Mouse (Mus musculus): ENCODE results near the gene Tor1a. TPM values are rescaled to one million over a fixed set of nuclear protein-coding genes. Genes with fewer than 3 reads are reported as not detected.
"Not testable (repeated sequence)": the region's sequence is repeated elsewhere in the genome, so short reads cannot be mapped to it uniquely, and the experiment has no call there.

Gene Tor1a
- polyA plus RNA-seq, 1 experiment from 2014 or later: 87.2 TPM

- Histone ChIP-seq H3K9ac (ENCODE audit: low read depth, low read length) (0 out of 2 replicates have a peak overlapping the region, but pooled peaks have one; percentile 32), H3K4me2 (ENCODE audit: low read depth, low read length) (no peak overlapping the region), H3K4me1 (ENCODE audit: control insufficient read depth, insufficient read depth, low read length) (peaks cover 7% of the 10 kb centered on the region; the same call in 1 of the 2 replicates), H3K36me3 (ENCODE audit: control insufficient read depth, insufficient read depth, low read length) (peaks cover 38% of the 10 kb centered on the region), H3K9me3 (ENCODE audit: control insufficient read depth, low read length) (no peaks in the 10 kb centered on the region), H3K27ac (ENCODE audit: low read length) (no peak overlapping the region), H3K4me3 (ENCODE audit: low read length) (no peak overlapping the region), H3K27me3 (replicated peaks; ENCODE audit: control insufficient read depth, insufficient read depth, low read length) (no peaks in the 10 kb centered on the region)
- 48% methylated on average over 5 of the region's 5 CpGs for WGBS
- no peak for ATAC-seq
These were observed 7.9 kb downstream of the Tor1a start for GRCm38 (mm10) chr2:30959856-30960255.

- WGBS: 80% methylated on average over 14 of the region's 14 CpGs
- no peak overlapping the region for H3K4me2 ChIP-seq (ENCODE audit: low read depth, low read length)
- ATAC-seq: peak; percentile 57
These were observed 9.0 kb downstream of the Tor1a start for GRCm38 (mm10) chr2:30958726-30959125.

GRCm38 (mm10) chr2:30957511-30957910 lies 10.2 kb downstream of the Tor1a start:
- Histone ChIP-seq H3K9ac (ENCODE audit: low read depth, low read length) (no peak overlapping the region), H3K4me2 (ENCODE audit: low read depth, low read length) (no peak overlapping the region), H3K9me3 (ENCODE audit: control insufficient read depth, low read length) (no peaks in the 10 kb centered on the region), H3K4me3 (ENCODE audit: low read length) (no peak overlapping the region), H3K4me1 (ENCODE audit: control insufficient read depth, insufficient read depth, low read length) (peaks cover 18% of the 10 kb centered on the region), H3K36me3 (ENCODE audit: control insufficient read depth, insufficient read depth, low read length) (peaks cover 28% of the 10 kb centered on the region), H3K27me3 (replicated peaks; ENCODE audit: control insufficient read depth, insufficient read depth, low read length) (no peaks in the 10 kb centered on the region), H3K27ac (ENCODE audit: low read length) (no peak overlapping the region)
- ATAC-seq: no peak
- WGBS: 84% methylated on average over 4 of the region's 4 CpGs

More at GRCm38 (mm10) chr2:30958726-30959125, 9.0 kb downstream of the Tor1a start:
- no peak overlapping the region for H3K4me3 ChIP-seq (ENCODE audit: low read length)
- 0 out of 2 replicates have a peak overlapping the region, but pooled peaks have one; percentile 26 for H3K27ac ChIP-seq (ENCODE audit: low read length)
- no peak overlapping the region for H3K9ac ChIP-seq (ENCODE audit: low read depth, low read length)
- no peaks in the 10 kb centered on the region for H3K27me3 ChIP-seq (replicated peaks; ENCODE audit: control insufficient read depth, insufficient read depth, low read length)
- H3K9me3 ChIP-seq (ENCODE audit: control insufficient read depth, low read length): no peaks in the 10 kb centered on the region
- peaks cover 18% of the 10 kb centered on the region for H3K4me1 ChIP-seq (ENCODE audit: control insufficient read depth, insufficient read depth, low read length)
- peaks cover 34% of the 10 kb centered on the region for H3K36me3 ChIP-seq (ENCODE audit: control insufficient read depth, insufficient read depth, low read length)

- 62% methylated on average over 6 of the region's 6 CpGs for WGBS
- Histone ChIP-seq H3K4me2 (ENCODE audit: low read depth, low read length) (peak overlapping the region; percentile 75), H3K27ac (ENCODE audit: low read length) (no peak overlapping the region), H3K36me3 (ENCODE audit: control insufficient read depth, insufficient read depth, low read length) (peaks cover 22% of the 10 kb centered on the region), H3K9ac (ENCODE audit: low read depth, low read length) (peak overlapping the region; percentile 90), H3K4me1 (ENCODE audit: control insufficient read depth, insufficient read depth, low read length) (peaks cover 18% of the 10 kb centered on the region), H3K9me3 (ENCODE audit: control insufficient read depth, low read length) (no peaks in the 10 kb centered on the region), H3K4me3 (ENCODE audit: low read length) (no peak overlapping the region), H3K27me3 (replicated peaks; ENCODE audit: control insufficient read depth, insufficient read depth, low read length) (no peaks in the 10 kb centered on the region)
- ATAC-seq: no peak
These were observed 12.9 kb downstream of the Tor1a start for GRCm38 (mm10) chr2:30954797-30955196.

- ATAC-seq: peak; percentile 95
- 0 out of 2 replicates have a peak, but pooled peaks cover 6% of the 10 kb centered on the region for H3K36me3 ChIP-seq (ENCODE audit: control insufficient read depth, insufficient read depth, low read length)
- under 1% methylated on average over 60 of the region's 60 CpGs for WGBS
These were observed 14.8 kb downstream of the Tor1a start, which contains the start of gene Tor1b for GRCm38 (mm10) chr2:30952824-30953490. Gene Tor1b, plus strand, starts transcription at chr2:30952959.

GRCm38 (mm10) chr2:30952457-30952823 lies 15.3 kb downstream of the Tor1a start:
- peak overlapping the region; percentile 90; the same call in 1 of the 2 replicates for H3K9ac ChIP-seq (ENCODE audit: low read depth, low read length)

More at GRCm38 (mm10) chr2:30952824-30953490, 14.8 kb downstream of the Tor1a start, which contains the start of gene Tor1b:
- H3K4me1 ChIP-seq (ENCODE audit: control insufficient read depth, insufficient read depth, low read length): peaks cover 14% of the 10 kb centered on the region
- H3K9me3 ChIP-seq (ENCODE audit: control insufficient read depth, low read length): no peaks in the 10 kb centered on the region
- H3K27ac ChIP-seq (ENCODE audit: low read length): peak within 1 kb of the TSS; percentile 71
- H3K9ac ChIP-seq (ENCODE audit: low read depth, low read length): peak within 1 kb of the TSS; percentile 90
- H3K27me3 ChIP-seq (replicated peaks; ENCODE audit: control insufficient read depth, insufficient read depth, low read length): no peaks in the 10 kb centered on the region
- peak within 1 kb of the TSS; percentile 76 for H3K4me3 ChIP-seq (ENCODE audit: low read length)
- H3K4me2 ChIP-seq (ENCODE audit: low read depth, low read length): peak within 1 kb of the TSS; percentile 75

GRCm38 (mm10) chr2:30942603-30943011 lies 25.1 kb downstream of the Tor1a start:
- peak; percentile 81 for ATAC-seq
- H3K9ac ChIP-seq (ENCODE audit: low read depth, low read length): peak overlapping the region; percentile 50; the same call in 1 of the 2 replicates
- H3K4me3 ChIP-seq (ENCODE audit: low read length): peak overlapping the region; percentile 40
- no peaks in the 10 kb centered on the region for H3K36me3 ChIP-seq (ENCODE audit: control insufficient read depth, insufficient read depth, low read length)
- WGBS: 21% methylated on average over 16 of the region's 16 CpGs
- H3K9me3 ChIP-seq (ENCODE audit: control insufficient read depth, low read length): no peaks in the 10 kb centered on the region
- H3K27me3 ChIP-seq (replicated peaks; ENCODE audit: control insufficient read depth, insufficient read depth, low read length): no peaks in the 10 kb centered on the region
- H3K27ac ChIP-seq (ENCODE audit: low read length): no peak overlapping the region
- H3K4me1 ChIP-seq (ENCODE audit: control insufficient read depth, insufficient read depth, low read length): no peaks in the 10 kb centered on the region
- H3K4me2 ChIP-seq (ENCODE audit: low read depth, low read length): peak overlapping the region; percentile 48

More at GRCm38 (mm10) chr2:30952457-30952823, 15.3 kb downstream of the Tor1a start:
- WGBS: 24% methylated on average over 5 of the region's 5 CpGs
- ATAC-seq: no peak; the same call in 1 of the 2 replicates
- H3K9me3 ChIP-seq (ENCODE audit: control insufficient read depth, low read length): no peaks in the 10 kb centered on the region
- no peaks in the 10 kb centered on the region for H3K27me3 ChIP-seq (replicated peaks; ENCODE audit: control insufficient read depth, insufficient read depth, low read length)
- 0 out of 2 replicates have a peak, but pooled peaks cover 6% of the 10 kb centered on the region for H3K36me3 ChIP-seq (ENCODE audit: control insufficient read depth, insufficient read depth, low read length)
- H3K27ac ChIP-seq (ENCODE audit: low read length): 0 out of 2 replicates have a peak overlapping the region, but pooled peaks have one; percentile 14
- peak overlapping the region; percentile 76; the same call in 1 of the 2 replicates for H3K4me3 ChIP-seq (ENCODE audit: low read length)
- H3K4me1 ChIP-seq (ENCODE audit: control insufficient read depth, insufficient read depth, low read length): peaks cover 14% of the 10 kb centered on the region
- H3K4me2 ChIP-seq (ENCODE audit: low read depth, low read length): peak overlapping the region; percentile 75

GRCm38 (mm10) chr2:30942116-30942515 lies 25.6 kb downstream of the Tor1a start:
- H3K9ac ChIP-seq (ENCODE audit: low read depth, low read length); H3K36me3 ChIP-seq (ENCODE audit: control insufficient read depth, insufficient read depth, low read length); H3K27me3 ChIP-seq (replicated peaks; ENCODE audit: control insufficient read depth, insufficient read depth, low read length); H3K9me3 ChIP-seq (ENCODE audit: control insufficient read depth, low read length); ATAC-seq; H3K4me1 ChIP-seq (ENCODE audit: control insufficient read depth, insufficient read depth, low read length); H3K4me3 ChIP-seq (ENCODE audit: low read length); H3K27ac ChIP-seq (ENCODE audit: low read length): not testable (repeated sequence)
- 47% methylated on average over 7 of the region's 7 CpGs for WGBS
- peak overlapping the region; percentile 48; the same call in 1 of the 2 replicates for H3K4me2 ChIP-seq (ENCODE audit: low read depth, low read length)

GRCm38 (mm10) chr2:30941586-30941985 lies 26.1 kb downstream of the Tor1a start:
- Histone ChIP-seq H3K36me3 (ENCODE audit: control insufficient read depth, insufficient read depth, low read length) (no peaks in the 10 kb centered on the region), H3K4me3 (ENCODE audit: low read length) (no peak overlapping the region), H3K27ac (ENCODE audit: low read length) (no peak overlapping the region), H3K27me3 (replicated peaks; ENCODE audit: control insufficient read depth, insufficient read depth, low read length) (no peaks in the 10 kb centered on the region), H3K4me2 (ENCODE audit: low read depth, low read length) (no peak overlapping the region), H3K9me3 (ENCODE audit: control insufficient read depth, low read length) (no peaks in the 10 kb centered on the region), H3K9ac (ENCODE audit: low read depth, low read length) (no peak overlapping the region), H3K4me1 (ENCODE audit: control insufficient read depth, insufficient read depth, low read length) (no peaks in the 10 kb centered on the region)
- 74% methylated on average over 5 of the region's 5 CpGs for WGBS
- no peak for ATAC-seq
